Mouse (Mus musculus): ENCODE results near the gene Mef2c.

GRCm38 (mm10) chr13:83595429-83595828, 91.6 kb downstream of the Mef2c start:
- no peak for TF ChIP-seq POLR2A (IDR thresholded peaks at IDR 0.05; ENCODE audit: control insufficient read depth, low read depth, low read length)
- TF ChIP-seq CTCF (IDR thresholded peaks at IDR 0.05; ENCODE audit: control insufficient read depth, insufficient read depth, insufficient replicate concordance, low read depth, low read length) = no peak

Data from testis, adult 2 months (tissue).